Mouse (Mus musculus) stomach, embryonic 15.5 days (tissue): Measurements from ENCODE around the gene Col28a1. TPM values are rescaled to one million over a fixed set of nuclear protein-coding genes. Genes with fewer than 3 reads are reported as not detected.

Experiments used
- ATAC-seq: fragments of 200-750 bp; cut with Nextera tagmentation; 2 replicates; pipeline ENCODE4 v1.8.0; 2017; ENCODE audit warnings: low read depth, moderate number of reproducible peaks, moderate TSS enrichment; ENCODE audit not compliant: insufficient read depth, low FRiP score
- H3K27ac ChIP-seq: fragments of 300-500 bp; sonication (generic); 2 replicates; pipeline ENCODE4 v1.5.1; 2015; ENCODE audit warnings: mild to moderate bottlenecking, inconsistent platforms
- H3K27me3 ChIP-seq: fragments of 300-500 bp; sonication (generic); replicated peaks from 2 replicates; pipeline ENCODE4 v1.6.1; 2015; ENCODE audit warnings: inconsistent platforms
- H3K36me3 ChIP-seq: fragments of 300-500 bp; sonication (generic); 2 replicates; pipeline ENCODE4 v1.6.1; 2015; ENCODE audit warnings: inconsistent platforms
- H3K4me1 ChIP-seq: fragments of 300-500 bp; sonication (generic); 2 replicates; pipeline ENCODE4 v1.6.1; 2015; ENCODE audit warnings: inconsistent platforms
- H3K4me2 ChIP-seq: fragments of 300-500 bp; sonication (generic); 2 replicates; pipeline ENCODE4 v1.6.1; 2015; ENCODE audit warnings: mild to moderate bottlenecking, inconsistent platforms
- H3K4me3 ChIP-seq: fragments of 300-500 bp; sonication (generic); replicated peaks from 2 replicates; pipeline ENCODE4 v1.5.1; 2015; ENCODE audit warnings: inconsistent platforms
- H3K9ac ChIP-seq: fragments of 300-500 bp; sonication (generic); 2 replicates; pipeline ENCODE4 v1.6.1; 2015; ENCODE audit warnings: inconsistent platforms
- H3K9me3 ChIP-seq: fragments of 300-500 bp; sonication (generic); 2 replicates; pipeline ENCODE4 v1.6.1; 2016; ENCODE audit warnings: inconsistent platforms
- WGBS: fragments of 180-500 bp; shearing (Covaris S2); methylation state at CpG from one replicate; pipeline ENCODE4 v1.1.7; 2015; 5-methylcytosine and 5-hydroxymethylcytosine counted together
- polyA plus RNA-seq: library from polyadenylated mRNA; unstranded; fragments of >200 nt; fragmentation: Nextera tagmentation; extraction: Ambion mirVana; gene quantifications from 2 replicates; pipeline ENCODE4 v1.2.1, GENCODE M21; 2015

Gene Col28a1
- polyA plus RNA-seq: 2.0 TPM in 2 replicates

- Histone ChIP-seq H3K36me3 (no peaks in the 10 kb centered on the region), H3K4me1 (no peaks in the 10 kb centered on the region), H3K4me2 (no peak within 1 kb of the TSS), H3K9ac (no peak within 1 kb of the TSS), H3K9me3 (no peaks in the 10 kb centered on the region), H3K27me3 (no peaks in the 10 kb centered on the region), H3K4me3 (no peak within 1 kb of the TSS), H3K27ac (no peak within 1 kb of the TSS)
- no peak for ATAC-seq
Measured at GRCm38 (mm10) chr6:8192517-8192916, at the start of gene Col28a1. Col28a1 (minus strand) TSS chr6:8192617.

DNA sequence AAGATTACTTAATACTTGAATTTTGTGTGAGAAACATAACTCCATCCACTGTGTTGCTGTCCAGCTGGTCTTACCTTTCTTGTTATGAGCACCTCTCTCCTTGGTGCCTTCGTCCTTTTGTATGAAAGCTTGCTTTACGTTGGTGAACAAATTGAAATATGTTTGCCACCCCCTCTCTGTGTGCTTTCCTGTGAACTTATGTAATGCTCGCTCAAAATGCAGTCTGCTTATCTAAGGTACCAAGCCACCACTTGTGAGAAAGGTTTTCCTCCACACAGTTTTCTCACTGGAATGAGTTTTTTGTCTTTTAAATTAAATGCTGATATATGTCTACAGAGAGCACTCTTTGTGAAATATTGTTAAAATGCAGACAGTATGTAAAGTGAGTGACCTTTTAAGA lies 36.2 kb upstream of the Col28a1 start:
- no peak for ATAC-seq
- Histone ChIP-seq H3K4me3 (no peak overlapping the region), H3K9me3 (no peaks in the 10 kb centered on the region), H3K9ac (no peak overlapping the region), H3K27me3 (no peaks in the 10 kb centered on the region), H3K4me2 (no peak overlapping the region), H3K4me1 (no peaks in the 10 kb centered on the region), H3K36me3 (peaks cover 13% of the 10 kb centered on the region), H3K27ac (no peak overlapping the region)
- 82% methylated on average over 3 of the region's 3 CpGs for WGBS

GRCm38 (mm10) chr6:8227035-8227434 lies 34.6 kb upstream of the Col28a1 start:
- Histone ChIP-seq H3K9me3 (no peaks in the 10 kb centered on the region), H3K36me3 (peaks cover 14% of the 10 kb centered on the region), H3K4me3 (no peak overlapping the region), H3K9ac (no peak overlapping the region), H3K4me1 (no peaks in the 10 kb centered on the region), H3K4me2 (no peak overlapping the region), H3K27me3 (no peaks in the 10 kb centered on the region), H3K27ac (no peak overlapping the region)
- 79% methylated on average over 3 of the region's 3 CpGs for WGBS
- no peak for ATAC-seq

GRCm38 (mm10) chr6:8210661-8211060 lies 18.2 kb upstream of the Col28a1 start:
- Histone ChIP-seq H3K4me1 (peaks cover 8% of the 10 kb centered on the region; the same call in 1 of the 2 replicates), H3K4me3 (no peak overlapping the region; the same call in 1 of the 2 replicates), H3K27ac (no peak overlapping the region), H3K27me3 (no peaks in the 10 kb centered on the region), H3K9me3 (no peaks in the 10 kb centered on the region), H3K4me2 (peak overlapping the region; percentile 55; the same call in 1 of the 2 replicates), H3K36me3 (peaks cover 8% of the 10 kb centered on the region; the same call in 1 of the 2 replicates), H3K9ac (no peak overlapping the region)
- no peak for ATAC-seq
- WGBS: 91% methylated on average over 3 of the region's 3 CpGs

DNA sequence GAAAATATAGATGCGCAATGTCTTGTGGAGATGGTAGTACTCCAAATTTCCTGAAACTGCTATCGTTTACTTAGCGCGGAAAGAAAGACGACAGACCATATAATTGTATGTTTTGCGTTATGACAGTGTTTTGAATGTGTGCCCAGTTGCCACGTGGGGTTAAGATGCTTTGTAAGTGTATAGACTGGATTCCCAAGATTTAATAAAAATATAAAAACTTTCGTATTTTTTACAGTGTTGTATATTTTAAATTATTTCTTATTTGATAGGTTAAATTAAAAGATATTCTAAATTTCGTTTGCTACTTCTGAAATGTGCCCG lies 17.4 kb upstream of the Col28a1 start:
- H3K36me3 ChIP-seq: peaks cover 2% of the 10 kb centered on the region; the same call in 1 of the 2 replicates
- H3K4me3 ChIP-seq: peak overlapping the region; percentile 80
- H3K4me2 ChIP-seq: peak overlapping the region; percentile 55
- no peaks in the 10 kb centered on the region for H3K9me3 ChIP-seq
- ATAC-seq: no peak
- H3K27ac ChIP-seq: peak overlapping the region; percentile 95
- peaks cover 8% of the 10 kb centered on the region; the same call in 1 of the 2 replicates for H3K4me1 ChIP-seq
- no peaks in the 10 kb centered on the region for H3K27me3 ChIP-seq
- WGBS: 10% methylated on average over 10 of the region's 10 CpGs
- peak overlapping the region; percentile 84; the same call in 1 of the 2 replicates for H3K9ac ChIP-seq

DNA sequence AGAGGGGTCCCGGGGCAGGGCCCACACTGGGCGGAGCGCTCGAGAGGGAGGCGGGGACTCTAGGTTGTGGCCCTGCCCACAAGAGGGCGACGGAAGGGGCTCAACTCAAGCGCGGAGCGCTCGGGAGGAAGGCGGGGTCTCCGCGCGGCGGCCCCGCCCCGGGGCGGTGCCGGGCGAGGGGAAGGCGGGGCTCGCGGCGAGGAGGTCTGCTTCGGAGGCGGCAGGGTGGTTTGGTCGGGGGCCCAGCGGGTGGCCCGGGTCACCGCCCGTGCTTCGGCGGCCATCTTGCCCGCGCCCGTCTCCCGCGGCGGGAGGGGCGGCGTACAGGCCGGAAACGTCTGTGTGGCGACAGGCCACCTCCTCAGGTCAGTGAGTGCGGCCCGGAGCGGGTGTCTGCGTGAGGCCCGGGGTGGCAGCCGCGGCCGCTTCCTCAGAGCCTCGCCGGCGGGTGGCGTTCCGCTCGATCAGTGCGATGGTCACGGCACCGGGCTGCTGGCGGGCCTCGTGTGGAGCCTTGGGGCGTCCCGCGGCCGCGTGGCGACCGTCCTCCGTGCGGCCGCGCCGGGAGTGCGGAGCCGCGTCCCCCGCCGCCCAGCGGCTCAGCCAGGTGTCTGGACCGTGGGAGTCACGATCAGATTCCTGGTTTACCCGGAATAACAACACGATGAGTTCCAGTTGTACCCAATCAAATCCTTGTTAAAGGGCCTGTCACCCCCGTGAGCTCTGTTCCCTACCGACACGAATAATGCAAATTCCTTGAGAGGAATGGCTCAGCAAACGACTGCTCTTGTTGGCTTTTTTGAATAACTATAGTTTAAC lies 16.8 kb upstream of the Col28a1 start, which contains the start of gene Mios:
TSS of gene Mios (plus strand) at position 176 of the 819 bp plus-strand sequence.
- H3K4me2 ChIP-seq: peak within 1 kb of the TSS; percentile 55
- H3K27ac ChIP-seq: peak within 1 kb of the TSS; percentile 95
- under 1% methylated on average over 88 of the region's 90 CpGs for WGBS
- no peaks in the 10 kb centered on the region for H3K36me3 ChIP-seq
- H3K4me1 ChIP-seq: peaks cover 8% of the 10 kb centered on the region; the same call in 1 of the 2 replicates
- peak within 1 kb of the TSS; percentile 80 for H3K4me3 ChIP-seq
- H3K9me3 ChIP-seq: no peaks in the 10 kb centered on the region
- H3K27me3 ChIP-seq: no peaks in the 10 kb centered on the region
- peak within 1 kb of the TSS; percentile 84 for H3K9ac ChIP-seq
- peak; percentile 96 for ATAC-seq

DNA sequence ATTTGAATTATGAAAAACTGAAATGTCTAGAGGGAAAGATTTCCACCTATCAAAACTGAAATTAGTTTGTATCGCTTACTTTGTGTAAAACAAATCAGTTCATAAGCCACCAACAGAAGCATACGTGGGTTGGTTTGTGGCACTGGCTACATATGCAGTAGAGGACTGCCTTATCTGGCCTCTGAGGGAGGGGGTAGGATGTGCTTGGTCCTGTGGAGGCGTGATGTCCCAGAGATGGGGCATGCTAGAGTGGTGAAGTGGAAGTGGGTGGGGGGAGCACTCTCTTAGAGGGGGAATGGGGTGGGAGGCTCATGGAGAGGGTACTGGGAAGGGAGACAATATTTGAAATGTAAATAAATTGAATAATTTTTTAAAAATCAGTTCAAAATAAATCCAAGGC lies 2.5 kb downstream of the Col28a1 start:
- no peak for ATAC-seq
- Histone ChIP-seq H3K4me1 (no peaks in the 10 kb centered on the region), H3K36me3 (no peaks in the 10 kb centered on the region), H3K9me3 (no peaks in the 10 kb centered on the region), H3K4me2 (no peak overlapping the region), H3K9ac (no peak overlapping the region), H3K4me3 (no peak overlapping the region), H3K27me3 (no peaks in the 10 kb centered on the region), H3K27ac (no peak overlapping the region)
- WGBS: 67% methylated on average over 3 of the region's 3 CpGs

DNA sequence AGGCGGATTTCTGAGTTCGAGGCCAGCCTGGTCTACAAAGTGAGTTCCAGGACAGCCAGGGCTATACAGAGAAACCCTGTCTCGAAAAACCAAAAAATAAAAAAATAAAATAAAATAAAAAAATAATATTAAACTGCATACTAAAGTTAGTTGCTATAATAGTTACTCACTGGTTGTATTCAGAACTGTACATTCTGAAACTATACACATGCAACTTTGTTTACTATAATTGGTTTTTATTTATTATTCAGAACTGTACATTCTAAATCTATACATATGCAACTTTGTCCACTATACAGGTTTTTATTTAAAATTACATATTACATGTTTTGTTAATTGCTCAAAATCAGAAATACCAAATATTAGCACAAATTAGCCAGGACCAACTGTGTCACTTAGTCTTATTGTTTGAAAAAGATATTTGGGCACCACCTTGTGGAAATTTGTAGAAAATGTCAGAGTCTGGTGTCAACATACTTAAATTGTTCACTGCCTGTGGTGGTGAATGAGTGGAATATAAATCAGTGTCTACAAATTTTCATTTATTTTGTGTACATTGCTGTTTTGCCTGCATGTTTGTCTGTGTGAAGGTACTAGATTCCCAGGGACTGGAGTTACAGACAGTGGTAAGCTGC lies 3.7 kb downstream of the Col28a1 start:
- H3K9me3 ChIP-seq: no peaks in the 10 kb centered on the region
- H3K27me3 ChIP-seq: no peaks in the 10 kb centered on the region
- H3K4me1 ChIP-seq: no peaks in the 10 kb centered on the region
- WGBS: 91% methylated on average over 3 of the region's 3 CpGs
- H3K4me3 ChIP-seq: no peak overlapping the region
- ATAC-seq: no peak
- no peak overlapping the region for H3K27ac ChIP-seq
- no peak overlapping the region for H3K4me2 ChIP-seq
- no peaks in the 10 kb centered on the region for H3K36me3 ChIP-seq
- no peak overlapping the region for H3K9ac ChIP-seq

DNA sequence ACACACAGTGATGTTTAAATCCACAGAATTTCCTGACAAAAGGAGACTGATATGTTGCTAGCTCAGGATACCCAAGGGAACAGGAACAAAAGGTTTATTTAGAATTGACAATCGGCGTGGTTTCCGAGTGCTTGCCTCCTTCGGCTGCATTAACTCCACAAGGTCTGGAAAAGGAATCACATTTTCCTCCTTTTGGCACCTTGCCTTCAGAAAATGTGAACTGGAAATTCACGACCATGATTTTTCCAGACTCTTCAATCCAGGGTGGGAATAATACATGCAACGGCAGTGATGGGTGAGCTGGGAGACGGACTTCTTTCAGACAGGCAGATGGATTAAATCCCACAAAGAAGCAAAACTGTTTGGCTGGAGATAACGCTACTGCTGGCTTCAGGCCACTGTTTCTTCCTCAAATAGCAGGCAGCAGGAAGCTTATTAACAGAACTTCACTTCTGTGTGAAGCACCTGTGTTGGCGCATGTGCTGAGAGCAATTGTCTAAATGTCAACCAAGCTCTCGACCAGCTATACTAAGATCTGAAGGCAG lies 13.9 kb downstream of the Col28a1 start:
- Histone ChIP-seq H3K9ac (no peak overlapping the region), H3K27me3 (no peaks in the 10 kb centered on the region), H3K36me3 (no peaks in the 10 kb centered on the region), H3K9me3 (no peaks in the 10 kb centered on the region), H3K4me1 (no peaks in the 10 kb centered on the region), H3K4me3 (no peak overlapping the region), H3K27ac (no peak overlapping the region), H3K4me2 (0 out of 2 replicates have a peak overlapping the region, but pooled peaks have one; percentile 8)
- no peak for ATAC-seq
- WGBS: 18% methylated on average over 10 of the region's 10 CpGs

DNA sequence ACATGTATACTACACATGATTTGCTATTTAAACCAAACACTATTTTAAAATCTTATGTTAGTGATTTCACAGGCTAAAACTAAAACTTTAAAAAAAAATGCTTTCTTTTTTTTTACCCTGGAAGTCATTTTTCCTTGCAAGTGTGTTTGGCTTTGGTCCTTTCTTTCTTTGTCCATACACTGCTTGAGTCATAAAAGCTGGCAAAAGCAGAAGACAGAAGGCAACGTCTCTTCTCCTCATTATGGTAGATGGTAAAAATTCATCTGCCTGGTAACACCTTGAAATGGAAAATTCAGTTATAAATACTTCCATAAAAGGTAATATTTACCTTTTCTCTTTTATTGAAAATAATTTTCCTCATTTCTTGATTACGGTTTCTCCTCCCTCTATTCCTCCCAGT lies 16.3 kb downstream of the Col28a1 start:
- H3K9ac ChIP-seq: no peak overlapping the region
- H3K9me3 ChIP-seq: no peaks in the 10 kb centered on the region
- H3K36me3 ChIP-seq: no peaks in the 10 kb centered on the region
- no peak for ATAC-seq
- H3K4me1 ChIP-seq: no peaks in the 10 kb centered on the region
- no peak overlapping the region for H3K4me3 ChIP-seq
- no peak overlapping the region for H3K4me2 ChIP-seq
- 65% methylated on average over 2 of the region's 2 CpGs for WGBS
- H3K27me3 ChIP-seq: no peaks in the 10 kb centered on the region
- H3K27ac ChIP-seq: no peak overlapping the region

DNA sequence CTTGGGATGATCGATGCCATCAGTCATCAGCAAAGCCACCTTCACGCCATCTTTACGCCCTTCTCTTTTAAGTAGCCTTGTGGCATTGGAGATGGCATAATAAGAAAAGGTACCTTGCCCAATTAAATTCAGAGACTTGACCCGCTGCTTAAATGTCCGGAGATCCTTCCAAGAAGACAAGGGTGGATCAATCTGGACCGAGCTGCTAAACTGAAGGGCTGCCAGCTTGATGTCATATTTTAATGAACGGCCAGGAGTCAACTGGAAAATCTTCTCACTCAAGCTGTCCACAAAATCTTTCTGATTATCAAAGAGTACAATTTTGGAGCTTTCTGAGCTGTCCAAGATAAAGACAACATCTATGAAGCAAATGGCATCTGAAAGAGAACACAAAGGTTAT lies 17.1 kb downstream of the Col28a1 start:
- Histone ChIP-seq H3K36me3 (no peaks in the 10 kb centered on the region), H3K9ac (no peak overlapping the region), H3K4me3 (no peak overlapping the region), H3K4me1 (no peaks in the 10 kb centered on the region), H3K27me3 (no peaks in the 10 kb centered on the region), H3K9me3 (no peaks in the 10 kb centered on the region), H3K4me2 (no peak overlapping the region), H3K27ac (no peak overlapping the region)
- ATAC-seq: no peak
- 96% methylated on average over 7 of the region's 7 CpGs for WGBS

DNA sequence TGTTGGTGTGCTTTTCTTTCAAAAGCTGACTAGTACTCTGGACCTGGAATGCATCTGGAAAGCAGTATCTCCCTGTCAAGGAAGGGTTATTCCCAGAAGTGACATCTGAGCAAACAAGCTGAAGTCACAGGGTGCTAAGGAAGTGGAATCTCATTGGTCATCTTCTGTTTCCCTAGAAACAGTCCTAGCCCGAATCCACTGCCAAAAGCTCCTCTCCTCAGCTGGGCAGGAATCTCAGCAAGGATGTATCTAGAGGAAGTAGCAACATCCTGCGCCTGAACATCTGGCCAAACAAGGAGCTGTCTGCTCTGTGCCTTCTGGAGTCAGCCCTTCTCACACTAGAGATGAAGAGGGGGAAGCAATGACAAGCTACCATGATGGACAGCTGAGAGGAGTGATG lies 18.4 kb downstream of the Col28a1 start:
- Histone ChIP-seq H3K27ac (no peak overlapping the region), H3K36me3 (no peaks in the 10 kb centered on the region), H3K9ac (no peak overlapping the region), H3K4me1 (no peaks in the 10 kb centered on the region), H3K4me2 (no peak overlapping the region), H3K4me3 (no peak overlapping the region), H3K27me3 (no peaks in the 10 kb centered on the region), H3K9me3 (no peaks in the 10 kb centered on the region)
- WGBS: 46% methylated on average over 2 of the region's 2 CpGs
- ATAC-seq: peak; percentile 39; the same call in 1 of the 2 replicates
